Mouse (Mus musculus): ENCODE measurements around the gene Arrdc3. TPM values are rescaled to one million over a fixed set of nuclear protein-coding genes. Genes with fewer than 3 reads are reported as not detected.

The Arrdc3 gene
- polyA plus RNA-seq (2015; fragmentation: Illumina TruSeq; extraction: RNeasy Lipid Tissue Mini Kit (QIAGEN cat#74804); ENCODE audit: insufficient read depth, low read depth, low replicate concordance), result 6.1 TPM

DNA sequence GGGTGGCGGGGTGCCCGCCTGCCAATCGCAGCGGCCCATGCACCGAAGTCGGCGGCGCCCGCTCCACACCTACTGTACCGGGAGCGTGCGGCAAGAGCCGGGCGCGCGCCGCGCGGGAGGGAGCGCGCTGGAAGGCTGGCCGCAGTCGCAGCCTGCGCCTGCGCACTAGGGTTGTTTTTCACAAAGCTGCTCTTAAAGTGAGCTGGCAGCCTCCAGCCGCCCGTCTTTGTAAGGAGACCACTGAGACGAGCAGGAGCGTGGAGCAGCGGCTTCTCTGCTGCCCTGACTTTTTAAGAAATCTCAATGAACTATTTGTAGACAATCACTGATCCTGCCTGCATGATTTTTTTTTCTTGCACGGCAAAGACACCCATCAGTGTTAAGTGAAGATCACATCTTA lies at the start of gene Arrdc3:
TSS of gene Arrdc3 (plus strand) at position 195 of the 400 bp plus-strand sequence.

Data from pancreas, adult 10 weeks (tissue).